Mouse (Mus musculus) embryonic facial prominence, embryonic 14.5 days (tissue): ENCODE results near the gene Ccdc171. TPM values are rescaled to one million over a fixed set of nuclear protein-coding genes. Genes with fewer than 3 reads are reported as not detected.
"Not testable (repeated sequence)": the region's sequence is repeated elsewhere in the genome, so short reads cannot be mapped to it uniquely, and the experiment has no call there.

Experiments used
- ATAC-seq: fragments of 200-750 bp; cut with Nextera tagmentation; 2 replicates; pipeline ENCODE4 v1.8.0; 2017; ENCODE audit warnings: low read depth, moderate number of reproducible peaks, moderate TSS enrichment
- DNase-seq: peaks from one replicate; pipeline ENCODE4 v3.0.0-alpha.2; 2015; ENCODE audit warnings: low spot score
- H3K27ac ChIP-seq: fragments of 300-500 bp; sonication (generic); replicated peaks from 2 replicates; pipeline ENCODE4 v1.5.1; 2014; ENCODE audit warnings: low read depth, mild to moderate bottlenecking, low read length, moderate library complexity
- H3K27me3 ChIP-seq: fragments of 300-500 bp; sonication (generic); replicated peaks from 2 replicates; pipeline ENCODE4 v1.6.1; 2014; ENCODE audit warnings: low read length; ENCODE audit not compliant: control insufficient read depth, insufficient read depth
- H3K36me3 ChIP-seq: fragments of 300-500 bp; sonication (generic); 2 replicates; pipeline ENCODE4 v1.6.1; 2014; ENCODE audit warnings: low read length, mixed read lengths; ENCODE audit not compliant: control insufficient read depth, insufficient read depth
- H3K4me1 ChIP-seq: fragments of 300-500 bp; sonication (generic); 2 replicates; pipeline ENCODE4 v1.6.1; 2014; ENCODE audit warnings: antibody characterized with exemption, low read length; ENCODE audit not compliant: control insufficient read depth, insufficient read depth
- H3K4me2 ChIP-seq: fragments of 300-500 bp; sonication (generic); 2 replicates; pipeline ENCODE4 v1.6.1; 2014; ENCODE audit warnings: low read depth, mild to moderate bottlenecking, low read length, moderate library complexity, mixed read lengths
- H3K4me3 ChIP-seq: fragments of 300-500 bp; sonication (generic); 2 replicates; pipeline ENCODE4 v1.5.1; 2014; ENCODE audit warnings: low read depth, mild to moderate bottlenecking, low read length
- H3K9ac ChIP-seq: fragments of 300-500 bp; sonication (generic); 2 replicates; pipeline ENCODE4 v1.6.1; 2014; ENCODE audit warnings: low read depth, mild to moderate bottlenecking, low read length, moderate library complexity, mixed read lengths
- H3K9me3 ChIP-seq: fragments of 300-500 bp; sonication (generic); 2 replicates; pipeline ENCODE4 v1.6.1; 2016; ENCODE audit warnings: low read length; ENCODE audit not compliant: control insufficient read depth
- WGBS: fragments of 180-500 bp; shearing (Covaris S2); extraction: QIAGEN DNeasy Blood & Tissue Kit; methylation state at CpG from one replicate; pipeline ENCODE4 v1.1.7; 2014; 5-methylcytosine and 5-hydroxymethylcytosine counted together
- polyA plus RNA-seq: library from polyadenylated mRNA; unstranded; fragments of >200 nt; fragmentation: Nextera tagmentation; extraction: Ambion mirVana; gene quantifications from 2 replicates; pipeline ENCODE4 v1.2.1, GENCODE M21; 2014

Ccdc171 gene
- polyA plus RNA-seq, 1 experiment from 2014 or later, result 4.0 TPM

DNA sequence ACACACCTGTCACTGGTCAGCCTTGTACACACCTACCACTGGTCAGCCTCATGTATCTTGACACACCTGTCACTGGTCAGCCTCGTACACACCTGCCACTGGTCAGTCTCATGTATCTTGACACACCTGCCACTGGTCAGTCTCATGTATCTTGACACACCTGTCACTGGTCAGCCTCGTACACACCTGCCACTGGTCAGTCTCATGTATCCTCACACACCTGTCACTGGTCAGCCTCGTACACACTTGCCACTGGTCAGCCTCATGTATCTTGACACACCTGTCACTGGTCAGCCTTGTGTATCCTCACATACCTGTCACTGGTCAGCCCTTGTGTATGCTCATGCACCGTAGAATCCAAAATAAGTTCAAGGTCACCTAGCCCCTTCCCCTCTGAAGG is 150.0 kb downstream of the Ccdc171 start:
- ATAC-seq, DNase-seq, H3K9me3 ChIP-seq, H3K27me3 ChIP-seq, H3K9ac ChIP-seq, H3K4me3 ChIP-seq, H3K4me1 ChIP-seq, H3K4me2 ChIP-seq, H3K36me3 ChIP-seq, H3K27ac ChIP-seq: not testable (repeated sequence)
- 87% methylated on average over 4 of the region's 4 CpGs for WGBS

DNA sequence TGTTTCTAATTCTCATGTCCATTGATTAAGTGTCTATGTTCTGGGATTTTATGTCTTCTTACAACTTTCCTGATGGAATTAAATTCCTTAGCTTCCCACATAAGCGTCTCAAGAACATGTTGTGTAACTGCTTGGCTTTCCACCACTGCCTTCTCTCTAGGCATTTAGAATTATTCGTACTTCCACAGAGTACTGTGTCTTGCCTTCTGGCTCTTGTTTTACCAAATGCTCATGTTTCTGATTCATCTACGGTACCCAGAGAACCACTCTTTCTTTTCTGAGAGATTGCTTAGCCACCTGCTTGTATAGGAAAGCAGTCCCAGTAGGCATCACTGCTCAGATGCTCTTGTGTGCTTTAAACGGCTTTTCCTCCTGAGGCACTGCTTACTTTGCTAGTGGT is 151.1 kb downstream of the Ccdc171 start:
- no peak for DNase-seq
- ATAC-seq, result no peak
- Histone ChIP-seq H3K4me2 (no peak overlapping the region), H3K4me3 (no peak overlapping the region), H3K4me1 (no peaks in the 10 kb centered on the region), H3K36me3 (no peaks in the 10 kb centered on the region), H3K27me3 (no peaks in the 10 kb centered on the region), H3K9ac (no peak overlapping the region), H3K9me3 (no peaks in the 10 kb centered on the region), H3K27ac (no peak overlapping the region)
- WGBS, result 82% methylated on average over 4 of the region's 4 CpGs

DNA sequence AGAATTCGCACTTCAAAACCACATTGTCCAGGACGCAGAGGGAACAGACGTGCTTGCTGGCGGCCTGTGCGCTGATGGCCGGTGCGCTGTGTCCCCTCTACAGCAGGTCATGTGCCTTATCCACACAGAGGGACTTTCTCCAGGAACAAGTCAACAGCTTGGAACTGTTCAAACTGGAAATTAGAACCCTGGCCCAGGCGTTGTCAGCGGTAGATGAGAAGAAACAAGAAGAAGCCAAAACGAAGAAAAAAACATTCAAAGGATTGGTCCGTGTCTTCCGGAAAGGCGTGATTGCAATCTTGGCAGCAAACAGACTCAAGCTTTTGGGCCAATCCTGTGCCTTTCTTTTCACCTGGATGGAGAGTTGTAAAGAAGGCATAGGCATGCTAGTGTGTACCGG is 155.7 kb downstream of the Ccdc171 start:
- H3K9me3 ChIP-seq, result no peaks in the 10 kb centered on the region
- 93% methylated on average over 14 of the region's 14 CpGs for WGBS
- H3K4me1 ChIP-seq, result no peaks in the 10 kb centered on the region

DNA sequence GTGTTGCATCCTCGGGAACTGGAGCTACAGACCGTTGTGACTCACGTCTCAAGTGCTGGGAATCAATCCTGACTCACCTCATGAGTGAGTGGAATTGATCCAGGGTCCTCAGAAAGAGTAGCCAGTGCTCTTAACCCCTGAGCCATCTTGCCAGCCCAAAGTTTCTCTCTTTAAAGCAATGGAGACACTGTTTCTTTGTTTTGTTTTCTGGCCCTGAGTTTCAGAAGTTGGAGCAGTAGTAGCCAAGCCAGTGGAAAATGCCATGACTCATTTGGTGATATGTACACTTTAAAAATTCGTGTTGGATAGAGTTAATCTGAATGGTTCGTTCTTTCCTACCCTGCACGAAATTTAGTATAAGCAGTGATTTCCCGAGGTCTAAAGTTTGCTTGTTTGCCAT is 157.5 kb downstream of the Ccdc171 start:
- Histone ChIP-seq H3K9me3 (no peaks in the 10 kb centered on the region), H3K4me3 (no peak overlapping the region), H3K4me1 (no peaks in the 10 kb centered on the region), H3K27me3 (no peaks in the 10 kb centered on the region), H3K9ac (no peak overlapping the region), H3K36me3 (no peaks in the 10 kb centered on the region), H3K4me2 (no peak overlapping the region), H3K27ac (no peak overlapping the region)
- DNase-seq, result no peak
- ATAC-seq, result no peak
- WGBS, result 84% methylated on average over 7 of the region's 7 CpGs

More for the DNA sequence above, 155.7 kb downstream of the Ccdc171 start:
- ATAC-seq (no peak), DNase-seq (no peak)
- Histone ChIP-seq H3K4me2 (no peak overlapping the region), H3K27me3 (no peaks in the 10 kb centered on the region), H3K27ac (no peak overlapping the region), H3K4me3 (no peak overlapping the region), H3K9ac (no peak overlapping the region), H3K36me3 (no peaks in the 10 kb centered on the region)

DNA sequence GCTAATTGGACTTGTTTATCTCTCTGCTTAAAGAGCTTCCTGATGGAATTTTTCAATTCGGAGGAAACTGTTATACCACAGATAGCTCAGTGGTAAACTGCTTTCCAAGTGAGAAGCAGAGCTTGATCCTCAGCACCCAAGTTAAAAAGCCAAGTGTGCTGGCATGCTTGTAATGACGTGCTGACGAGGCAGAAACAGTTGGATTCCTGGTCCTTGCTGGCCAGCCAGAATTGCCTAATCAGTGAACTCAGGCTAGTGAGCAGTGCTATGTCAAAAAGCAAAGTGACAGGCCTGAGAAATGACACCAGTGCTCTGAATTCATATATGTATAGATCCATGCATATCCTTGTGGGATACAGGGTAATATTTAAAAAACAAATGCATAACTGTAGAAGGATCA is 174.8 kb downstream of the Ccdc171 start:
- Histone ChIP-seq H3K27me3 (no peaks in the 10 kb centered on the region), H3K4me3 (no peak overlapping the region), H3K4me2 (no peak overlapping the region), H3K9me3 (no peaks in the 10 kb centered on the region), H3K4me1 (no peaks in the 10 kb centered on the region), H3K27ac (no peak overlapping the region), H3K9ac (no peak overlapping the region), H3K36me3 (no peaks in the 10 kb centered on the region)
- DNase-seq, result no peak
- no peak for ATAC-seq
- 69% methylated on average over 3 of the region's 3 CpGs for WGBS

DNA sequence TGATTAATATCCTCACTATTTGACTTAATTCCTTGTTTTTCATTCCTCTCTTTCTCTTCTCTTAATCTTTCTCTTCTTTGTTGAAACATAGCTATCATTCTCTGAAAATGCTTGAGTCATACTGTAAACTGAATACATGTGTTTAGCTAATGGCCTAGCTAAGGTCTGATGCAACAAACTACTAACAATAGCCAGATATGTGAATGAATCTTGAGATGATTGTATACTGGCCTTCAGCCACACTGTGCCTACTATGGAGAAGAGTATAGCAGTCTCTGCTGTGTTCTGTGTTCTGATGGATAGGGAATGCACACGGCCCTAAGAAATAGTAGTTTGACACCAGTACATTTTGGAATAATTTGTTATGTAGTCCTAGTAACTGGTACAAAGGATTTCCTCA is 191.7 kb downstream of the Ccdc171 start:
- Histone ChIP-seq H3K4me3 (no peak overlapping the region), H3K27me3 (no peaks in the 10 kb centered on the region), H3K9me3 (no peaks in the 10 kb centered on the region), H3K27ac (no peak overlapping the region), H3K4me1 (no peaks in the 10 kb centered on the region), H3K9ac (no peak overlapping the region), H3K36me3 (no peaks in the 10 kb centered on the region), H3K4me2 (no peak overlapping the region)
- DNase-seq (no peak), ATAC-seq (no peak)
- WGBS, result 87% methylated on average over 1 of the region's 1 CpGs

DNA sequence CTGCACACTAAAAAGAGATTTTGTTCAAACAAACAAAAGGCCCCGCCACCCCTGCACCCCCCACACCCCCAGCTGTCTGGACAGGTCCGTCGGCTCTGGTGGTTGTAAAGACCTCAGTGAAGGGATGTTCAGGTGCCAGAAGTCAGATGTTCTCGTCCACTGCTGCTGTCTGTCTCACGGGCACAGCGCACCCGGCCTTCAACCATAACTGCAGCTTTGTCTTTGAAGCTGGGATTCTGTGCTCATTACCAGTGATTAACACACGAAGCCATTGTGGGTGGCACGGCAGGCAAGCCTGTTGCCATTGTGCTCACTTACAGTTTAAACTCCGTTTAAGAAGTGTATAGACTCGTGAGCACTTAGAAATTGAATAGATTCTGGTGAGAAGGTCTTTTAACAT is 194.5 kb downstream of the Ccdc171 start:
- no peak overlapping the region for H3K9ac ChIP-seq
- no peaks in the 10 kb centered on the region for H3K27me3 ChIP-seq
- H3K27ac ChIP-seq, result no peak overlapping the region
- WGBS, result 51% methylated on average over 11 of the region's 11 CpGs
- no peaks in the 10 kb centered on the region for H3K36me3 ChIP-seq
- H3K9me3 ChIP-seq, result no peaks in the 10 kb centered on the region
- no peak for ATAC-seq
- DNase-seq, result no peak
- no peak overlapping the region for H3K4me3 ChIP-seq
- no peak overlapping the region for H3K4me2 ChIP-seq
- H3K4me1 ChIP-seq, result no peaks in the 10 kb centered on the region

DNA sequence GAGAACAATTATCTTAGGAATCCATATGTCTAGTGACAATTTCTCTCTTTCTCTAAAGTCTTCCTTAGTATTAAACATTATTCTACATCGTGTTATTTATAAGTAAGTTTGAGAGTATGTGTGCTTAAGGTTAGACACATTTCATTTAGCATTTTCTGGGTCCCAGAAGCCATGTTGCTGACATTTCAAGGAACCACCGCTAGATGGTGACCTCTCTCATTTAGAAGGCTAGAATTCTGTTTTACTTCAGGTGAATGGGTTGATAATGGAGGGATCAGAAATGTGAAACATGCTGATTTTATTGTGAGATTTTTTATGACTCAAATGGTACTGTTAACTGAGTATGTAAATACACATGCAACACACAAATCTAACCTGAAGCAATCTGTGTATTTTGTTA is 199.8 kb downstream of the Ccdc171 start:
- 9% methylated on average over 2 of the region's 2 CpGs for WGBS
- Histone ChIP-seq H3K36me3 (no peaks in the 10 kb centered on the region), H3K4me1 (no peaks in the 10 kb centered on the region), H3K9ac (no peak overlapping the region), H3K4me3 (no peak overlapping the region), H3K27me3 (no peaks in the 10 kb centered on the region), H3K9me3 (no peaks in the 10 kb centered on the region), H3K4me2 (no peak overlapping the region), H3K27ac (no peak overlapping the region)
- DNase-seq (no peak), ATAC-seq (no peak)

DNA sequence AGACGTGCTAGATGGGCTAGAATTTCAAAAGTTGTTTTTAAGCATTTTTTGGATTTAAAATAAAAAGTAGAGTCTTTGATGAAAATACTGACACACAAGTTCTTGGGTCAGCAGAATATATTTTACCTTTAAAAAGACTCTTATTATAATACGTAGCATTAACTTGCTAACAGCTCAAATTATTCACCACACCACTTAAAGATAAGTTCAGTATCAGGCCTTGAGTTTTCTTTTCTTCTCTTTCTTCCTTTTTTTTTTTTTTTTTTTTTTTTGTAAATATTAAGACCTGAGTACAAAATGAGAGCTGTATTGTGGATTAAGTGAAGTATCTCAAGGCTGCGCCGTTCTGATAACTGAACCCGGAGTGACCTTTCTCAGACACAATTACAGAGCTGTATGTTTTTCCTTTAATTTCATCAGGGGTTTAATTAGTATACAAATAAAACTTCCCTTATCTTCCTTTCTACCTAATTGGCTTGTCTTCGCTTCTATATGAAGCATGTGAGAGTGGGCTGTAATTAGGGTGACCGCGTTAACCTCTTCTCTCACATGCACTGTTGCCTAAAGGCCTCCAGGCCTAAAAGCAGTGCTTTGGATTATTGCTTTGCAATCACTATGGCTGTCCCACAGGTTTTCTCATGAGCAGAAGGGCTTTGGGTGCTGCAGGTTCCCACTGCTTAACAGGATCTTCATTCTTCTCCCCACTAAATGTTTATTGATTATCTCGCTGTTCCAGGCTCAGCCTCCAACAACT is 214.0 kb downstream of the Ccdc171 start:
- H3K4me3 ChIP-seq, result no peak overlapping the region
- no peaks in the 10 kb centered on the region for H3K9me3 ChIP-seq

More for the DNA sequence above, 214.0 kb downstream of the Ccdc171 start:
- H3K36me3 ChIP-seq, result no peaks in the 10 kb centered on the region
- ATAC-seq (peak; percentile 62), DNase-seq (peak; percentile 17)
- no peak overlapping the region for H3K9ac ChIP-seq
- WGBS, result 65% methylated on average over 9 of the region's 9 CpGs
- no peak overlapping the region for H3K27ac ChIP-seq
- no peaks in the 10 kb centered on the region for H3K4me1 ChIP-seq
- no peak overlapping the region for H3K4me2 ChIP-seq
- H3K27me3 ChIP-seq, result no peaks in the 10 kb centered on the region
